Mouse (Mus musculus) megakaryocyte, embryonic 14.5 days (primary cell): Measurements from ENCODE around the gene Csnk1g2. TPM values are rescaled to one million over a fixed set of nuclear protein-coding genes. Genes with fewer than 3 reads are reported as not detected.

Experiments used
- H3K27me3 ChIP-seq: replicated peaks from 2 replicates; pipeline ENCODE3; 2012; ENCODE audit warnings: inconsistent platforms
- H3K36me3 ChIP-seq: replicated peaks from 2 replicates; pipeline ENCODE3; 2012; ENCODE audit warnings: low read length, inconsistent platforms, mixed read lengths
- H3K4me1 ChIP-seq: 2 replicates; pipeline ENCODE4 v1.6.1; 2012; ENCODE audit warnings: inconsistent platforms
- H3K4me3 ChIP-seq: replicated peaks from 2 replicates; pipeline ENCODE3; 2012; ENCODE audit warnings: moderate library complexity, mild to moderate bottlenecking, inconsistent platforms
- H3K9me3 ChIP-seq: 2 replicates; pipeline ENCODE4 v1.6.1; 2012; ENCODE audit warnings: inconsistent platforms
- FLI1 ChIP-seq: IDR thresholded peaks from 2 replicates; pipeline ENCODE4 v1.6.1; 2012; ENCODE audit warnings: low read length, inconsistent platforms, mixed read lengths
- GATA1 ChIP-seq: IDR thresholded peaks from 3 replicates; pipeline ENCODE4 v1.6.1; 2012; ENCODE audit warnings: mixed read lengths, low read length, inconsistent platforms, borderline replicate concordance
- polyA plus RNA-seq: library from polyadenylated mRNA; stranded (reverse); fragments of >175 nt; gene quantifications from 2 replicates; pipeline ENCODE4 v1.2.3, GENCODE M21; 2012; ENCODE audit warnings: low replicate concordance; ENCODE audit not compliant: insufficient read depth

The Csnk1g2 gene
- polyA plus RNA-seq, 1 experiment: 476 TPM

- H3K4me1 ChIP-seq: peaks cover 76% of the 10 kb centered on the region
- peak within 1 kb of the TSS; percentile 98 for H3K4me3 ChIP-seq
- no peak for TF ChIP-seq FLI1
- TF ChIP-seq GATA1: peak; percentile 81; the same call in 2 of the 3 replicates
- H3K27me3 ChIP-seq: no peaks in the 10 kb centered on the region
- H3K36me3 ChIP-seq: peaks cover 32% of the 10 kb centered on the region
- H3K9me3 ChIP-seq: no peaks in the 10 kb centered on the region
Measured at GRCm38 (mm10) chr10:80677942-80678436, 55.4 kb downstream of the Csnk1g2 start, which contains the start of gene Mknk2. TSS of gene Mknk2 (minus strand) at chr10:80678112.

- Histone ChIP-seq H3K4me1 (peaks cover 76% of the 10 kb centered on the region), H3K27me3 (no peaks in the 10 kb centered on the region), H3K4me3 (peak overlapping the region; percentile 98), H3K9me3 (no peaks in the 10 kb centered on the region), H3K36me3 (peaks cover 32% of the 10 kb centered on the region)
- TF ChIP-seq FLI1 (no peak), GATA1 (no peak)
Measured at GRCm38 (mm10) chr10:80678601-80679377, 56.2 kb downstream of the Csnk1g2 start.

- Histone ChIP-seq H3K27me3 (no peaks in the 10 kb centered on the region), H3K36me3 (peaks cover 31% of the 10 kb centered on the region), H3K4me1 (peaks cover 76% of the 10 kb centered on the region), H3K9me3 (no peaks in the 10 kb centered on the region), H3K4me3 (peak overlapping the region; percentile 98)
- TF ChIP-seq GATA1 (no peak), FLI1 (no peak)
Measured at GRCm38 (mm10) chr10:80679556-80680259, 57.1 kb downstream of the Csnk1g2 start.

- Histone ChIP-seq H3K4me3 (peak overlapping the region; percentile 77), H3K4me1 (peaks cover 77% of the 10 kb centered on the region), H3K27me3 (no peaks in the 10 kb centered on the region), H3K9me3 (no peaks in the 10 kb centered on the region), H3K36me3 (peaks cover 31% of the 10 kb centered on the region)
- no peak for TF ChIP-seq FLI1
- TF ChIP-seq GATA1: no peak
Measured at GRCm38 (mm10) chr10:80680260-80680696, 57.6 kb downstream of the Csnk1g2 start.

GRCm38 (mm10) chr10:80682003-80682402 is 59.4 kb downstream of the Csnk1g2 start:
- Histone ChIP-seq H3K9me3 (no peaks in the 10 kb centered on the region), H3K27me3 (no peaks in the 10 kb centered on the region), H3K36me3 (peaks cover 48% of the 10 kb centered on the region), H3K4me3 (no peak overlapping the region), H3K4me1 (peaks cover 93% of the 10 kb centered on the region)
- no peak for TF ChIP-seq GATA1

GRCm38 (mm10) chr10:80683647-80684046 is 61.0 kb downstream of the Csnk1g2 start:
- no peaks in the 10 kb centered on the region for H3K27me3 ChIP-seq

GRCm38 (mm10) chr10:80684214-80684613 is 61.6 kb downstream of the Csnk1g2 start:
- TF ChIP-seq FLI1 (no peak), GATA1 (no peak)
- peaks cover 69% of the 10 kb centered on the region for H3K36me3 ChIP-seq
- H3K4me3 ChIP-seq: peak overlapping the region; percentile 7

More at GRCm38 (mm10) chr10:80683647-80684046, 61.0 kb downstream of the Csnk1g2 start:
- Histone ChIP-seq H3K4me1 (peaks cover 85% of the 10 kb centered on the region), H3K9me3 (no peaks in the 10 kb centered on the region), H3K4me3 (peak overlapping the region; percentile 44), H3K36me3 (peaks cover 63% of the 10 kb centered on the region)
- TF ChIP-seq FLI1 (no peak), GATA1 (no peak)

GRCm38 (mm10) chr10:80684984-80685383 is 62.3 kb downstream of the Csnk1g2 start:
- H3K27me3 ChIP-seq: no peaks in the 10 kb centered on the region
- no peak overlapping the region for H3K4me3 ChIP-seq
- peaks cover 77% of the 10 kb centered on the region for H3K36me3 ChIP-seq
- TF ChIP-seq GATA1: no peak
- no peak for TF ChIP-seq FLI1
- peaks cover 80% of the 10 kb centered on the region for H3K4me1 ChIP-seq
- H3K9me3 ChIP-seq: no peaks in the 10 kb centered on the region

More at GRCm38 (mm10) chr10:80684214-80684613, 61.6 kb downstream of the Csnk1g2 start:
- Histone ChIP-seq H3K9me3 (no peaks in the 10 kb centered on the region), H3K27me3 (no peaks in the 10 kb centered on the region), H3K4me1 (peaks cover 80% of the 10 kb centered on the region)

- Histone ChIP-seq H3K27me3 (no peaks in the 10 kb centered on the region), H3K36me3 (peaks cover 93% of the 10 kb centered on the region), H3K9me3 (no peaks in the 10 kb centered on the region), H3K4me1 (peaks cover 80% of the 10 kb centered on the region), H3K4me3 (no peak overlapping the region)
- no peak for TF ChIP-seq FLI1
- no peak for TF ChIP-seq GATA1
Measured at GRCm38 (mm10) chr10:80686617-80687016, 64.0 kb downstream of the Csnk1g2 start.
